Mouse (Mus musculus): ENCODE data around the gene Tas2r114. TPM values are rescaled to one million over a fixed set of nuclear protein-coding genes. Genes with fewer than 3 reads are reported as not detected.

The Tas2r114 gene
- polyA plus RNA-seq (2015; fragmentation: Nextera tagmentation; extraction: Ambion mirVana) = not detected in 2 replicates

- Histone ChIP-seq H3K4me2 (no peak within 1 kb of the TSS), H3K36me3 (no peaks in the 10 kb centered on the region), H3K4me1 (no peaks in the 10 kb centered on the region), H3K27me3 (no peaks in the 10 kb centered on the region), H3K9me3 (no peaks in the 10 kb centered on the region), H3K4me3 (no peak within 1 kb of the TSS), H3K27ac (no peak within 1 kb of the TSS), H3K9ac (no peak within 1 kb of the TSS)
- ATAC-seq (ENCODE audit: borderline replicate concordance, extremely low read depth, low FRiP score, low TSS enrichment) = no peak
Measured at GRCm38 (mm10) chr6:131689963-131690362, at the start of gene Tas2r114. TSS of gene Tas2r114 (minus strand) at chr6:131690063.

- H3K4me3 ChIP-seq = no peak overlapping the region
- no peak overlapping the region for H3K9ac ChIP-seq
- 39% methylated on average over 7 of the region's 7 CpGs for WGBS
- H3K4me1 ChIP-seq = no peaks in the 10 kb centered on the region
- no peaks in the 10 kb centered on the region for H3K27me3 ChIP-seq
- ATAC-seq (ENCODE audit: borderline replicate concordance, extremely low read depth, low FRiP score, low TSS enrichment) = no peak
- no peaks in the 10 kb centered on the region for H3K36me3 ChIP-seq
- H3K9me3 ChIP-seq = no peaks in the 10 kb centered on the region; the same call in 1 of the 2 replicates
- H3K4me2 ChIP-seq = no peak overlapping the region
- no peak overlapping the region for H3K27ac ChIP-seq
Measured at GRCm38 (mm10) chr6:131712803-131713202, 22.9 kb upstream of the Tas2r114 start.

GRCm38 (mm10) chr6:131687395-131687794 lies 2.5 kb downstream of the Tas2r114 start, which contains the start of gene Tas2r105:
TSS of gene Tas2r105 (minus strand) at chr6:131687495.
- Histone ChIP-seq H3K27ac (no peak within 1 kb of the TSS), H3K9me3 (no peaks in the 10 kb centered on the region), H3K9ac (no peak within 1 kb of the TSS), H3K4me2 (no peak within 1 kb of the TSS), H3K4me3 (no peak within 1 kb of the TSS), H3K36me3 (no peaks in the 10 kb centered on the region), H3K27me3 (no peaks in the 10 kb centered on the region), H3K4me1 (no peaks in the 10 kb centered on the region)
- no peak for ATAC-seq (ENCODE audit: borderline replicate concordance, extremely low read depth, low FRiP score, low TSS enrichment)
- 65% methylated on average over 1 of the region's 1 CpGs for WGBS

GRCm38 (mm10) chr6:131685644-131686043 lies 4.2 kb downstream of the Tas2r114 start, which contains the start of gene Tas2r104:
TSS of gene Tas2r104 (minus strand) at chr6:131685744.
- no peak within 1 kb of the TSS for H3K27ac ChIP-seq

GRCm38 (mm10) chr6:131678786-131679185 lies 11.1 kb downstream of the Tas2r114 start, which contains the start of gene Tas2r106:
TSS of gene Tas2r106 (minus strand) at chr6:131678886.
- WGBS = 67% methylated on average over 3 of the region's 3 CpGs
- Histone ChIP-seq H3K27ac (no peak within 1 kb of the TSS), H3K9ac (no peak within 1 kb of the TSS), H3K27me3 (no peaks in the 10 kb centered on the region), H3K4me3 (no peak within 1 kb of the TSS), H3K36me3 (no peaks in the 10 kb centered on the region), H3K9me3 (no peaks in the 10 kb centered on the region), H3K4me1 (no peaks in the 10 kb centered on the region), H3K4me2 (no peak within 1 kb of the TSS)
- ATAC-seq (ENCODE audit: borderline replicate concordance, extremely low read depth, low FRiP score, low TSS enrichment) = no peak

More at GRCm38 (mm10) chr6:131685644-131686043, 4.2 kb downstream of the Tas2r114 start, which contains the start of gene Tas2r104:
- Histone ChIP-seq H3K9me3 (no peaks in the 10 kb centered on the region), H3K4me2 (no peak within 1 kb of the TSS), H3K27me3 (no peaks in the 10 kb centered on the region), H3K4me3 (no peak within 1 kb of the TSS), H3K9ac (no peak within 1 kb of the TSS), H3K36me3 (no peaks in the 10 kb centered on the region), H3K4me1 (no peaks in the 10 kb centered on the region)
- WGBS = 64% methylated on average over 1 of the region's 1 CpGs
- ATAC-seq (ENCODE audit: borderline replicate concordance, extremely low read depth, low FRiP score, low TSS enrichment) = no peak

- no peak for ATAC-seq (ENCODE audit: borderline replicate concordance, extremely low read depth, low FRiP score, low TSS enrichment)
- H3K36me3 ChIP-seq = no peaks in the 10 kb centered on the region
- H3K9ac ChIP-seq = no peak within 1 kb of the TSS
- H3K9me3 ChIP-seq = no peaks in the 10 kb centered on the region
- no peaks in the 10 kb centered on the region for H3K27me3 ChIP-seq
- no peaks in the 10 kb centered on the region for H3K4me1 ChIP-seq
- H3K27ac ChIP-seq = no peak within 1 kb of the TSS
- no peak within 1 kb of the TSS for H3K4me3 ChIP-seq
- no peak within 1 kb of the TSS for H3K4me2 ChIP-seq
Measured at GRCm38 (mm10) chr6:131660049-131660448, 29.8 kb downstream of the Tas2r114 start, which contains the start of gene Tas2r107. TSS of gene Tas2r107 (minus strand) at chr6:131660149.

Other genes starting within 250 kb of the Tas2r114 start
- not detected in 2 replicates for gene 5430401F13Rik, start 203.7 kb downstream of the Tas2r114 start, polyA plus RNA-seq (2015; fragmentation: Nextera tagmentation; extraction: Ambion mirVana)
- not detected in 2 replicates for gene Gm6619, start 203.7 kb downstream of the Tas2r114 start, polyA plus RNA-seq (2015; fragmentation: Nextera tagmentation; extraction: Ambion mirVana)
- not detected in 2 replicates for gene Tas2r130, start 59.2 kb downstream of the Tas2r114 start, polyA plus RNA-seq (2015; fragmentation: Nextera tagmentation; extraction: Ambion mirVana)
- not detected in 2 replicates for gene Tas2r107, start 29.9 kb downstream of the Tas2r114 start, polyA plus RNA-seq (2015; fragmentation: Nextera tagmentation; extraction: Ambion mirVana)
- gene Tas2r106, start 11.2 kb downstream of the Tas2r114 start, polyA plus RNA-seq (2015; fragmentation: Nextera tagmentation; extraction: Ambion mirVana) = not detected in 2 replicates
- gene Tas2r104, start 4.3 kb downstream of the Tas2r114 start, polyA plus RNA-seq (2015; fragmentation: Nextera tagmentation; extraction: Ambion mirVana) = not detected in 2 replicates
- gene Tas2r105, start 2.6 kb downstream of the Tas2r114 start, polyA plus RNA-seq (2015; fragmentation: Nextera tagmentation; extraction: Ambion mirVana) = not detected in 2 replicates

Measured in lung, embryonic 15.5 days (tissue).